Mouse (Mus musculus): ENCODE data around the gene 1700037H04Rik.
A peak's percentile ranks its signal among the peaks of the same experiment; 100 is the strongest.

Gene 1700037H04Rik

DNA sequence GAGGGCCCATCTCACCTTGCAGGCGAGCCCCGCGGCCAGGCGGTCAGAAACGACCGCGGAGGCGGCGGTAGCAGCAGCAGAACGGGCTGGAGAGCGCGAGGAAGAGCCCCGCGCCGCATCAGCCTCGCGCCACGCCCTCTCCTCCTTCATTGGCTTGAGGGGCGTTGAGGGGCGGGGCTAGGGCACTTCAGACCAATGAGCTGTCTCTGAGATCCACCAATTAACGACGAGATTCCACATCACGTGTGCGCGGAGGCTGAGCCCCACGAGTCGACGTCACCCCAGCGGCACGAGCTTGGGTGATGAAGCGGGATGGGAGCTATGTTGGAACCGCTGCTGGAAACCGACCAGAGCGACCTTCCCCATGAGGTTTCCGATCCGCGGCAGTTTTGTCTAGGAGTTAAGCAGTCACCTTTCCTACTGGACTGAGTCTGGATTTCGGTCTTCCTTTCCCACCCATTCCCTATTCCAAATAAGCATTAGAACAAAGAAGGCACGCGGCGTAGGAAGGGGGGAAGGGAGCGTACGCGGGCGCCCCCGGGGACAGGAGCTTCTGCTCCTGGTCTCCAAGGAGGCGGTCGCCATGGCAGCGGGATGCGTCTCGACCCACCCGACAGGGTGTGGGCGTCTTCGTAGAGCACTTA is at the start of gene 1700037H04Rik:
TSS of gene 1700037H04Rik (minus strand) at position 144 of the 644 bp plus-strand sequence.
- peak; percentile 99 for DNase-seq

DNA sequence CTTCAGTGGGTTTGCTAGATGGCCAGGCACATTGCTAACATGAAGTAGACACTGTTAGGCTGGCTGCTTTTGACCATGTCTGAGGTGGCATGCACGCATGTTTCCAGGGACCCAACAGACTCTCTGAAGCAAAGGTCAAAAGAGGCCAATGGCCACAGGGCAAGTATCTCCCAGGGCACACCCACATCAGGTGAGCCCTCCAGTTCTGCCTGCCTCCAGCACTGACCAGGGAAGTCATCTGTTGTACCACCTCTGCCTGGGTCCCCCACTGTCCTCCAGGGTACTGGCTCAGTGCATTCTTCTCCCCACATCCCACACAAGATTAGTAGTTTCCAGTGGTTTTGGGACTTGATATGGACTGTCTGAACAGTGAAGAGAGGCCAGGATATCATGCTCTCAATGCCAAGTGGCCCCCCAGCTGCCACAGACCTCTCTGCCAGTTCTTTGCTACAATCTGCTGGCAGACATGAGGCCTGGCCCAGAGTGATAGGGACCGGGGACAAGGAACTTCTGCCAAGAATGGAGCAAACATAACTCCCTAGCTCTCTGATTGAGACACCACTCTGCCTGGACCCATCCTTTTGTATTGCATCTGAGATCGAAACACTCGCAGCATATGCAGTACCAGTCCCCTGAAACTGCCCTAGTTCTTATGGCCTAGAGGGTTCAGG is 49.4 kb upstream of the 1700037H04Rik start:
- no peak for DNase-seq

DNA sequence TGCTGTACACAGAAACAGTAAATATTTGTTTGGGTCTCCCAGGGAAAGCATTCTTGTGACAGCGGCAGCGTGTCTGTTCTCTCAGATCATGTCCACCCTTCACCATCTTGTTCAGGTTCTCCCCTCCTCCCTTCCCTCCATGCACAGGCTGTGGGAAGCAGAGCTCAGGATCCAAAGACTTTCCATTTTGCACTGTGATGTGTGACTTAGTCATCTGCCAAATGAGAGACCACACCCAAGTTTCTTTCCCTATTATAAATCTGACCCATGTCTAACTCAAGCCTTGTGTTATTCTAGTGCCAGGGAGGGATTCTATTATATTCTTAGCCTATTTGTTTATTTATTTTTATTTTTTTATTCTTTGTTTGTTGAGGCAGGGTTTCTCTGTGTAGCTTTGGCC is 48.5 kb upstream of the 1700037H04Rik start:
- DNase-seq = no peak

DNA sequence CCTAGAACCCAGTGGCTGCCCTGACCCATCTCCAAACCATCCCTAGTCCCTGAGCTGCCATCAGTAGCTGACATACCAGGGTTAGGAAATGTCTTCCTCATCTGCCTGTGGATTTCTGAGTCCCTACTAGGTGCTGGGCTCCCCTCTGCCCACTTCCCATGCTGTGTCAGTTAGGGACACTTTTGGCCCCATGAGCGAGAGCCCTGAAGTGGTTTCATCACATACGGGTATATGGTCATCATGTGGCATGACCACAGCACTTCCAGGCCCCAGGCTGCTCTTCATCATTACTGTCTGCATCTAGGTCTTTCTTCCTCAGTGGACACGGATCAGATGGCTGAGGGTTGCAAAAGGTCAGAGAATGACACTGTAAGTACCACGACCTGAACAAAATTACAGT is 46.9 kb upstream of the 1700037H04Rik start, which contains the start of gene Ap5s1:
TSS of gene Ap5s1 (plus strand) at position 301 of the 400 bp plus-strand sequence.
- DNase-seq = no peak

DNA sequence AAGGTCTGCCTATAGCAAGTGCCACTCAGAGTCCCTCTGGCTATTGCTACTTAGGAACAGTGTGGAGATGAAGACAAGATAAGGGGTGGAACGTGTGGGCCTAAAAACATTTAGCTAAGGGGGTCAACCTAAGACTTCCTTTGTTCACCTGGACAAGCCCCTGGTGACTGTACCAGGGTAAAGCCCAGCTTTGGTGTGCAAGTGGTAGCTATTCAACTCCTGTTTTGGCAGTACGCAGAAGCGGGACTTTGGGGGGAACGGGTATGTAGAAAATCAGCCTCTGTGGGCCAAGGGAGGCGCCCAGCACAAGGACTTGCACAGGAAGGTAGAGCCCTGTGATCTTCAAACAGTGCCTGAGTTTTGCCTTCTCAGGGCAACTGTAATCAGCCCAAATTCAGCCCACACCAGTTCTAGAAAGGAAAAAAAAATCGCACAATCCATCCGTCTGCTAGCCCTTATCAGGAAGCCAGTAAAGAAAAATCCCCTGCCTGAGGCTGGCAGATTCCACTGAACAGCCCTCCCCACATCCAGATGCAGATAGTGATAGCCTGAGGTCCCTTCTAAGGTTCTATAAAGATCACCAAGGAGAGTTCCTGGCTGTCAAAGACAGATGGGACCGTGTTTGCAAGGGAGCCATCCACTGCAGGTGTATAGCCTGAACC is 45.8 kb upstream of the 1700037H04Rik start:
- DNase-seq = no peak

GRCm38 (mm10) chr2:131204410-131204981 is 44.6 kb upstream of the 1700037H04Rik start:
- peak; percentile 26 for DNase-seq

GRCm38 (mm10) chr2:131203816-131204409 is 44.0 kb upstream of the 1700037H04Rik start:
- DNase-seq = no peak

- no peak for DNase-seq
Measured at GRCm38 (mm10) chr2:131201262-131201661, 41.4 kb upstream of the 1700037H04Rik start.

DNA sequence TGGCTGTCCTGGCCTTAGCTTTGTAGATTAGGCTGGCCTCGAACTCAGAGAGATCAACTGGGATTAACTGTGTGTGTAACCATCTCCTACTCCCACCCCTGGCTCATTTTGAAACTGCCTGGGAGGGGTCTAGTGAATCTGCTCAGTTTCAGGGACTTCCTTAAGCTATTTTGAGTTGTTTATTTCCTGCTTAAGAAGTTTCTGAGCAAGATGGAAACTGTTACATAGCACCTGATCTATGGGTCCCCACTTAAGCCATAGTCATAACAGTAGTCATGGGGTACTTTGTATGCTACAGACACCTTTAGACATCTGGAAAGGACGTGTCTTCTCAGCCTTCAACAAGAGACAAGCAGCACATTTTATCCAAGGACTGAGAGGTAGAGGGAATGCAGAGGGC is 40.8 kb upstream of the 1700037H04Rik start:
- DNase-seq = no peak

DNA sequence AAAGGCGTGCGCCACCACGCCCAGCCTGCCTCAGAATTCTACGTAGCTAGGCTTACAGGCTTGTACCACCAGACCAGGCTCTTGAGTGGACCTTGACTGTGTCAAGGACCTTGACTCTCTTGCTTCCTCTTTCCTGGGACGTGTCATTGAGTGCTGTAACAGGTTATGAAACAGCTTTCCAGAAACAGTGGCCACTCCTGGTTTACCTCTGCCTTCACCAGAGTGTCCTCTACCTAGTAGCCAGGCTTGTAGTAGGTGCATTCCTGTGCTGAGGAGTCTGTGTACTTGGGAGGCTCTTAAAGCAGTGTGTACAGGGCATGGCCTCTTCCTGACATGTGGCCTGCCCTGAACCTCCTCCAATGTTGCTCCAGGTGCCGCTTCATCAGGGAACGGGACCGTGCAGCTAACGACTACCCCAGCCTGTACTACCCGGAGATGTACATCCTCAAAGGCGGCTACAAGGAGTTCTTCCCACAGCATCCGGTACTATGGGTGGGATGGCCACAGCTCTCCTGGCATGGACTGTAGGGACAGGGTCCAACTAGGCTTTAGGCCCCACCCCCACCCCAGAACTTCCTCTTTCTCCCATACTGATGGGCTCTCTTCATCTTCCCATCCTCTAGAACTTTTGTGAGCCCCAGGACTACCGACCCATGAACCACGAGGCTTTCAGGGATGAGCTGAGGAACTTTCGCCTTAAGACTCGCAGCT is 36.9 kb upstream of the 1700037H04Rik start:
- DNase-seq = no peak

- DNase-seq = no peak
Measured at GRCm38 (mm10) chr2:131191005-131191390, 31.1 kb upstream of the 1700037H04Rik start.

DNA sequence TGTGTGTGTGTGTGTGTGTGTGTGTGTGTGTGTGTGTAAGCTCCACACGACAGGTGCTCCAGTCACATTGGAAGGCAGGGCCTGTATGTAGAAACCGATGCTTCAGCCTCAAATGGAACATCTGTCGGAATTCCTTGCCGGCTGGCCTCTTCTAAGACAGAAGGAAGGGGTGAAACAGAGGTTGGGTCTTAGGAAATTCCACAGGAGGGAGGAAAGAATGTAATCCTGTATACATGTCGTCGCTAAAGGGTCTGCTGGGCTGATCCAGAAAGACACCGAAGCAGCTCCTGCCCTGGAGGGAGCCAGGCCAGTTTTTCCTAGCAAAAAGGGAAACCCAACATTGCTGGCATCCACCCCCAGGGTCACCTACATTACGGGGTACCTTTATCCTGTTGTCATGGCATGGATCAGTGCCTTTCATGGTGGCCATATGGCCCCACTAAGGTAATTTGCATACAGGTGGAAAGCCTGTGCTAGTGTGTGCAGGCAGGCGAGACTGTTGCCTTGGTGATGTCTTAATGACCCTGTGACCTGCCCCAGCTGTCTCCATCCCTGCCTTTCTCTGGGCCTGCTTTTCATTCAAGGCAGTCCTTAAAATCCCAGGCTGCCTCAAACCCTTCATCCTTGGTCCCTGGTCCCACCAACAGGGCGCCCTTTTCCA is 30.6 kb upstream of the 1700037H04Rik start:
- peak; percentile 88 for DNase-seq

DNA sequence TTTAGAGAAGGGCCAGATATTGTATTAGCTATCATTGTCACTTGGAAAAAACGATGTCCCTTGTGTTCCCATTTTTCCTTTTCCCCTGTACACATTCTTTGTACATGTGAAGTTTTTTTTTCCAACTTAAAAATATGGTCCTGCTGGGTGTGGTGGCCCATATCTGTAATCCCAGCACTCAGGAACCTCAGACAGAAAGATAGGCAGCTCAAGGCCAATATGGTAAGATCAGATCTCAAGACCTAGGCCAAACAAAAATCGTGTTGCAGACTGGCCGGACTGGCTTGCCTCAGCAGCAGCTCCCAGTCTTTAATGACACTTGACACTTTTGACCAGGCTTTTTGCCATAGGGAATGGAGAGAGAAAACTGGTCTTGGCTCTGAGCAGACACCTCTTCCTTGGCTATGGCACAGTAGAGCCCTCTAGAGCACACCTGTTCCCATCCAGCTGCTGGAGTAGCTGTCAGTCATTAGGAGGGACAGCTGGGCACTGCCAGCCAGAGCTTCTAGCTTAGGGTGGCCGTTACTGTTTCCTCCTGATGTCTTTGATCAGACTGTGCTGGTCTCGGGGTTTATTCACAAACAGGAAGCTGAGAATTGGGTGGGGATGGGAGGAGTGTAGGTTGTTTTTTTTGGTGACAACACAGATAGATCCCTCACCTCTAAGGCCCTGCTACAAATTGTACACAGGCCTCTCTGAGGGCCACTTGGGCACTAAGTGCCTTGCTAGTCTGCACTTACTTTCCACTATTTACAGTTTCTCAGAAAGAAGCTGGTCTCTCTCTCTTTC is 29.8 kb upstream of the 1700037H04Rik start:
- peak; percentile 26 for DNase-seq

DNA sequence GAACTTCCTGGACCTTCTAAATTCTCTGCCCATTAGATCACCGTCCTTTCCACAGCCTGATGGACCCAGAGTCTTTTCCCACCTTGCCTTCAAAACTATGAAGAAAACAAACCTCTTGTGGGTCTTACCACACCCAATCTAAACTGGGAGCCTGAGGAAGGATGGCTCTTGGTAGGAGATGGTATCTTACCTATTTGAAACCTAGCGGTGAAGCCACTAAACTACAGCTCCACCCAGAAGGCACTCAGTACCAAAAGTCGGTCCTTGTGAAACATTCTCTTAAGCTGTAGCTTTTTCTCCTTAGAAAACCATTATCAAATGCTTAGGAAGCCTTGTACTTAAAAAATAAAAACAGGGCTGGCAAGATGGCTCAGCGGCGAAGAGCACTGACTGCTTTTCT is 28.4 kb upstream of the 1700037H04Rik start:
- no peak for DNase-seq

GRCm38 (mm10) chr2:131187602-131187922 is 27.7 kb upstream of the 1700037H04Rik start:
- DNase-seq = no peak

DNA sequence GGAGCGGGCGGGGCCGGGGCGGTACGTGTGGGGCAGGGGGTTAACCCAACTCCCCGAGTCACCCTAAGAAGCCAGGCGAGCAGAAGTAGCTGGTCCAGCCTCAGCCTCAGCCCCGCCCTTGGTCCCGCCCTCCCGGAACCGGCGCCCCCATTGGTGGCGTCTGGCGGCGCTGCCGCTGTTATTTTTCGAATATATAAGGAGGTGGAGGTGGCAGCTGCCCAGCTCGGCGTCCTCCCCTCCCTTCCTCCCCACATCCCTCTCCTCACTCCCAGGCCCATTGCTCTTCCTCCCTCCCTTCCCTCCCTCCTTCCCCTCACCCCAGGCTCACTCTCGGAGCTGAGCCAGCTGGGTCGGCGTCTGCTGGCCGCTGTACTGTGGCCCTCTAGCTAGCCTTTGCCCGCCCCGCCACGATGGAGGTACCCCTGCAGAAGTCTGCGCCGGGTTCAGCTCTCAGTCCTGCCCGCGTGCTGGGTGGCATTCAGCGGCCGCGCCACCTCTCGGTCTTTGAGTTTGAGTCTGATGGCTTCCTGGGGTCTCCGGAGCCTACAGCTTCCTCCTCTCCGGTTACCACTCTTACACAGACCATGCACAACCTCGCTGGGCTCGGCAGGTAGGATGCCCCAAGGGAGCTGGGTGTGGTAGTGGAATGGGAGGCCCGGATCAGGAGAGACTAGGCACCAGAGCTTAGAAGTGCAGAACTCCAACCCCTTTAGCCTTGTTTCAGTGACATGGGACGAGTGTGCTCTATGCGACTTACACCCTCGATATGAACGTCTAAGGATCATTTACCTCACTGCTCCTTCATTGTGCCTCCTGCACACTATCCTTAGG is 27.1 kb upstream of the 1700037H04Rik start, which contains the start of the genes Cdc25b and Spef1:
TSS of gene Cdc25b (plus strand) at position 179 of the 831 bp plus-strand sequence.
TSS of gene Spef1 (minus strand) at position 512 of the 831 bp plus-strand sequence.
- DNase-seq = peak; percentile 93

DNA sequence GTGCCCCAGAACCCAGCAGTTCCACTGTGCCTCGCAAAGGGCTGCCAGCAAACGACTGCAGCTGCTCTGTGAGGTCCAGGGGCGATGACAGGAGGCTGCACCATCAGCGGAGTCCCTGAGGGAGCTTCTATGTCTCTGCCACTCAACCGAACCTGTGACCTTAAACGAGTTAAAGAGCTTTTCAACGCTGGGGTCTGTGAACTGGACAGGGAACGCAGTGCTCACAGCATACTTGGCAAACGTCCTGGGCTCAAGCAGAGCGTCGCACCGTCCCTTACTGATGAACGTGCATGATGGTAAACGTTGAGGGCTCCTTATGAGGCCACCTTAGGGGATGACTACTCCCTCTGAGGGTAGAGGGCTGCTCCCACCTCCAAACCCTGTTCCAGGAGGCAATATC is 26.5 kb upstream of the 1700037H04Rik start:
- no peak for DNase-seq

GRCm38 (mm10) chr2:131179990-131180587 is 20.2 kb upstream of the 1700037H04Rik start, which contains the start of gene Cenpb:
Gene Cenpb, minus strand, starts transcription at chr2:131180067.
- peak; percentile 92 for DNase-seq

- DNase-seq = peak; percentile 84
Measured at GRCm38 (mm10) chr2:131179246-131179886, 19.5 kb upstream of the 1700037H04Rik start.
